Mouse (Mus musculus) bone marrow macrophage, adult 2 months (primary cell): ENCODE measurements around the gene Hcrt.

Source experiments
- CTCF ChIP-seq: IDR thresholded peaks from 2 replicates; pipeline ENCODE4 v1.5.1; 2012; ENCODE audit warnings: low read depth, mild to moderate bottlenecking, low read length, moderate library complexity
- POLR2A ChIP-seq: IDR thresholded peaks from 2 replicates; pipeline ENCODE4 v1.6.1; 2012; ENCODE audit warnings: mild to moderate bottlenecking, low read depth, low read length, borderline replicate concordance

DNA sequence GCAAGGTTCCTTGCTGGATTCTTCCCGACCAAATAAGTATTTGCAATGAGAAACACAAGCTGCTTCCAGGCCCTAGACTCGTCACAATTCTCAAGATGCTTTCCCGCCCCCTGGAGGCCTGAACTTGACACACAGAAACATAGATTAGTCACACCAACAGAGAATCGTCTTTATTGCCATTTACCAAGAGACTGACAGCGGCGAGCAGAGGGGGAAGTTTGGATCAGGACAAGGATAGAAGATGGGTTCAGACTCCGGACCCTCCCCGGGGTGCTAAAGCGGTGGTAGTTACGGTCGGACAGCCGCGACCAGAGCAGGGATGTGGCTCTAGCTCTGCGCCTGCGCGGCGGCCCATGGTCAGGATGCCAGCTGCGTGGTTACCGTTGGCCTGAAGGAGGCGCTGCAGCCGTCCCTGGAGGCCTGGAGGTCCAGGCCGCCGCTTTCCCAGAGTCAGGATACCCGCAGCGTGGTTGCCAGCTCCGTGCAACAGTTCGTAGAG lies 1.1 kb downstream of the Hcrt start:
- TF ChIP-seq CTCF = peak; percentile 38; the same call in 1 of the 2 replicates
- TF ChIP-seq POLR2A = no peak
